Mouse (Mus musculus) adrenal gland, adult 18-20 months (tissue): ENCODE measurements at regions not wholly inside any gene's neighbourhood (a gene's known extent, or its start where the extent isn't known, plus 50 kb on each side); places are given as distances from the start of the nearest gene placed in this dataset.
"Not testable (repeated sequence)": the region's sequence is repeated elsewhere in the genome, so short reads cannot be mapped to it uniquely, and the experiment has no call there.

Source experiments
- DNase-seq, 2 experiments: peaks; one replicate each; pipeline ENCODE4 v3.0.0; 2021 to 2022; ENCODE audit warnings: low spot score in 2 of 2

DNA sequence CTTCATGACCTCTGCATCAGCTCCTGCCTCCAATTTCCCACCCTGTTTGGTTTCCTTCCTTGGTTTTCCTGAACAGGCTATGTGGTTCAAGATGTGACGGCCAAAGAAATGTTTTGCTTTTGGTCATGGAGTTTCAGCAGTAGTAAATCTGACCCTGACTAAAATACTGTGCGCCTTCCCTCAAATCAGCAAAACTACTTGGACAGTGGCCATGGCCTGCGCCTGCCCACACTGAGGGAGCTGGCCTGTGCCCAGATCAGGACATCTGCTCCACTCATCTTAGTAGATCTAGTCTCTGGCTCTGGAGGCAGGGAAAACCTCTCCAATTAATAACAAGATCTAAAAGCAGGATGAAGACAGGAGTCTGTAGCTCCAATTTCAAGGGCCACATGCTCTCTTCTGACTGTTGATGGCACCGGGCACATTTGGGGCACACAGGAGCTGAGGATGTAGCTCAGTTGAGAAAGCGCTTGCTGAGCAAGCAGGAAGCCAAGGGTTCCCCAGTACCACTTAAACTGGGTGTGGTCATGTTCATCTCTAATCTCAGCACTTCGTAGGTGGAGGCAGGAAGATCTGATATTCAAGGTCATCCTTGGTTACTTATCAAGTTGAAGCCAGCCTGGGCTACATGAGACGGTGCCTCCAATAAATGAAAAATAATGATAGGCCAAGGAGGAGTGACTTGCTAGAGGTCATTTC, 96.6 kb upstream of the Mrps10 start:
- peak; percentile 46 to 62 for DNase-seq

DNA sequence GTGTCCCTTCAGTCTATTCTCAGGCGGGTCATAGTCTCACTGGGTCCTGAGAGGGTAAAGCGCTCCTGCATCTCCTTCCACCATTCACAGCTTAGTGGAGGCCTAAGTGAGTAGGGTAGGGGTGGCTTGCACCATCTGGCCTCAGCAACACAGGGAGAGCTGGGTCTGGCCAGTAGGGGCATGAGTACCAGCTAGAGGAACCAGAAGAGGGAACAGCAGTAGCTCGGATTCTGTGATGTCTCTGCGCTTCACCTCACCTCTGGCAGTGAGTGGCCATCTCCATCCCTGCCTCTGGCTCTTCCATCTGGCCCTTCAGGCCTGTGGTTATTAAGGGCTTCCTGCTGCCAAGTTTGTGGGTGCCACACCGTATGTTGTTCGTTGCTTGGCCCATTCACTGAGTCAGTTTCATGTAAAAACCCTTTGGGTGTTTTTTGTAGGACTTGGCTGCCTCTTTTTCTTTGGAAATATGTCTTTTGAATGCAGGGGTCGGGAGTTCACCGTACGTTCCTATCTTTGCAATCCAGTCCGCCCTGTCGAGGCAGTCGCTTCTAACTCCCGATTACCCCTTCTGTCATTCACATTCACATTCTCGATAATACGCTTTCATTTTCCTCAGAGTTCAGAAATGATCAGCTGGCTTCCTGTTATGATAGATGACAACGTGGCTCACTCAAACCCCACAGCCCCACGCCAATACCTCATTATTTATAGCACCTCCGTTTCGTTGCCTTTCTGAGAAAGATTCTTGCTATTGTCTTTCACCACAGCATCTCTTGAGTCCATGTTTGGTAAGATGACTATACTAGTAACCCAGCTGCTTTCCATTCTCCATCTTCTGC, 99.4 kb upstream of the Mrps10 start:
- no peak for DNase-seq

DNA sequence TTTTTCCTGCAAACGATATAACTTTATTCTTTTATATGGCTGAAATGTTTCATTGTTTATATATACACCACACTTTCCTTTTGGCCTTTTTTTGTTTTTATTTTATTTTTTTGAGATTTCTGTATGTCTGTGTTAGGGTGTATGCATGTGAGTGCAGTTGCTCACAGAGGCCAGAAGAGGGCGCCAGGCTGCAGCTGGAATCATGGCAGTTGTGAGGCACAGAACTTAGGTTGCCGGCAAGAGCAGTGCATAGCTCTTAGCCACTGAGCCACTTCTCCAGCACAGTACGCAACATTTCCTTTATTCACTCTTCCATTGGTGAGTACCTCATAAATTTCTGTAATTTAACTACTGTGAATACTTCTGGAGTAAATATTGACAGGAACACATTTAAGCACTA, 100.8 kb upstream of the Mrps10 start:
- no peak for DNase-seq

DNA sequence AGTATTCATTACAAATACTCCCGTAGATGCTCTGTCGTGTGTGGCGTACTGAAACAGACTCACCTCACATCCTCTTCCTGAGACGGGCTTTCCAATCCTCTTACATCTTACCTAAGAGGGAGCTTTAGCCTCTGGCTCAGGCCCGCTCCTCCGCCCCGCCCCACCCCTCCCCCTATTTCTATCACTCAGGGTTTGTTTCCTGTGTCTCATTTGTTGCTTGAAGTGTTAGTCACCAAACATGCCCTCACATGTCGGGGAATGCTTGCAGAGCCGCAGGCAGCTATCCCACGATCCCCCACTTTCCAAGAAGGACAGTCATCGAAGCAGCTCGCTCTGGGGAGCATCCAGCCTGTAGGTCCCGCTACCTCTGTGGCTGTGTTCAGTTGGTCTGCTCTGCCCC, 101.6 kb upstream of the Mrps10 start:
- no peak for DNase-seq

DNA sequence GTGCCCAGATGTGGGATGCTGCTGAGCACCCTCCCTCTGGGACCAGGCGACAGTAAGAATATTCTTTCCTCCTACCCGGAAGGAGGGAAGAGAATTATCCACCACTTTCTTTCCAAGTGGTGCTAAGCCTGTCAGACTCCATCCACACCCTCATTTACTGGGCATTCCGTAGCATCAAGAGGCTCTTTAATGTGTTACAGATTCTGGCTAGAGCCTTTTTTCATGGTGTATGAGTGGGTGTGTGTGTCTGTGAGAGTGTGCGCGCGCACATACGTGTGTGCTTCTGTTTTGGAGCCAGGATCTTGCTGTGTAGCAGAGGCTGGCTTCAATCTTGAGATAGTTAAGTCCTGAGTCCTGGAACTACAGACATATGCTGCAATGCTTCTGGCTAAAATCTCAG, 102.4 kb upstream of the Mrps10 start:
- no peak for DNase-seq

DNA sequence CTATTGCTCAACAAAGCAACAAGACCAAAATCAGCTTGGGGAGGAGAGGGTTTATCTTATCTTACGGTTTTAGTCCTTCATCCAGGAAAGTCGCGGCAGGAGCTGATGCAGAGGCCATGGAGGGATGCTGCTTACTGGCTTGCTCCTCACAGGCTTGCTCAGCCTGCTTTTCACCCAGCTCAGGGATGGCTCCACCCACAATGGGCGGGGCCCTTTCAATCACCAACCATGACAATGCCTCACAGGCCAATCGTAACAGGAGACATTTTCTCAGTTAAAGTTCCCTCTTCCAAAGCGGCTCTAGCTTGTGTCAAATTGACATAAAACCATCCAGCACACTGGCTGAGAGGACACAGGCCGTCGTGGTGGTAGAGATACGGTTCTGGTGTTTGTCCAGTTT, 105.7 kb upstream of the Mrps10 start:
- DNase-seq: no peak

DNA sequence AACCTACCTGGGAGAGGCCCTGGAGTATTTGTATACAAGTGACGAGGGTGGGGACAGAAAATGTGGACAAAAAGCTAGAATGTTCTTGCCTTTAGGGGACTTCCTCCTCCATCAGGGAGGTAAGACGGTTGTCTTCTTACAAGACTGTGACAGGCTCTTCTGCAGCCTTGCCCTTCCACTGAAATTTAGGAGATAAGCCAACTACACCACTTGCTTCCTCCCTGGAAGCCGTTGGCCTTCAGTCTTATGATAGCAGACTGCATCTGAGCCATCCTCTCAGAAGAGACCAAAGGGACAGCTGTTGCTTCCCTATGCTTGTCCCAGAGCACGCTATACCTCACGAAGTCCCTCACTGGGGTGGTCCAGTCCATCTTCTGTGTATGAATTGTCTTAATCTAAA, 106.5 kb upstream of the Mrps10 start:
- DNase-seq: no peak

DNA sequence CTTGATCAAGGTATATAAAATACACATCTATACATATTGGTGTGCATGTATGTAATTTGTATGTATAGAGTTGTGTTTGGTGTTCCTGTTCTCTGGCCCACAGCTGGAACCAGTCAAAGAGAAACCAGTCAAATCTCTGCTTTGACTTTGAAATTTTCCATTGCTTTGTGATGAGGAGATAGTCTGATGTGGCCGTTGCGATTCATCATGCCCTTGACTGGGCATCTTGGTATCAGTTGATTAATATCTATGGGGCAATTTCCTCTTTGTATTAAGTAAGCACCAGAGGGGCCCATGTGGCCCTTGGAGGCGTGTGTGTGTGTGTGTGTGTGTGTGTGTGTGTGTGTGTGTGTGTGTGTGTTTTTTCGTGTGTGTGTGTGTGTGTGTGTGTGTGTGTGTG, 107.7 kb upstream of the Mrps10 start:
- no peak for DNase-seq

DNA sequence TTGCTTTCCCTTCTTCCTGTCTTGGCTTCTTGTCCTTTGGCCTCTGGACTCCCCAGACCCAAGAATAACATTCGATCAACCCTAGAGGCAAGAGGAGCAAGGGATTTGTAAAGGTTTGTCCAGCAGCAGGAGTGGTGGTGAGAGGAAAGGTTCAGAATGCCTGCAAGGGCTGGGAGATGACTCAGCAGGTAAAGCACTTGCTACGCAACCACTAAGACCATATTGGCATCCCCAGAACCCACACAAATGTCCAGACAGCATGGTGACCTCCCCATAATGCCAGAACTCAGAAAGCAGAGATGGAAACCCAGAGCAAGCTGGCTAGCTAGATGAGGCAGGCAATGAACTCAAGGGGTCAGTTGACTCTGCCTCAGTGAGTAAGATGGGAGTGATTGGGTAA, 110.4 kb upstream of the Mrps10 start:
- no peak for DNase-seq

DNA sequence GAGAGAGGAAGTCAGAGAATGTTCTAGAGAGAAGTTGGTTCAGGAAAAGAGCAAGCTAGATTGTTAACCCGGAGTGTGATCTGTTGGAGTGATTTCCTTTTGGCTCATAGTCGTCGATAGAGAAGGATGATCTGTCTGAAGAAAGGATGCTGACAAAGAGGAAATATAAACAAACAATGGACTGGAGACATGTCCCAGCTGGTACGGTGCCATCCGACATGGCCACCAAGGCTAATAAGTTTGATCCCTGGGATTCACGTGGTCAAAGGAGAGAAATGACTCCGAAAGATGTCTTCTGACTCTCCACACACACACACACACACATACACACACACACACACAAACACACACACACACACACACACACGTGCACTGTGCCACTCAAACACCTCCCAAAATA, 113.5 kb upstream of the Mrps10 start:
- DNase-seq: no peak

DNA sequence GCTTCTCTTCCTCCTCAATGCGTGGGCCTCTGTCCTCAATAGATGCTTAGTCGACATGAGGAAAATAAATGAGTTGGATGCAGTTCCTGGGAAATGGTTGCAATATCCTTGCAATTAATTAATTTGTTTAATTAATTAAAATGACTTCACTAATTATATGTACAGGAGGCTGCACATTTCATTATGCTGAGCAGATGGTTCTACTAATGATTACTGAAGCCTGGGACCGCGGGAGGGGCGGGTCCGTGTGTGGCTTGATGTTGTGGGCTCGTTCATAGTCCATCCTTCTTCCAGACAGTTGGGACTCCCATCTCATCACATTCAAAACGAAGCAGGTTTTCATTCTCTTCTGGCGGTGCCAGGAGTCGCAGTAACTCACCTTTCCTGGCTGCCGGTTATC, 114.7 kb upstream of the Mrps10 start:
- DNase-seq: no peak

DNA sequence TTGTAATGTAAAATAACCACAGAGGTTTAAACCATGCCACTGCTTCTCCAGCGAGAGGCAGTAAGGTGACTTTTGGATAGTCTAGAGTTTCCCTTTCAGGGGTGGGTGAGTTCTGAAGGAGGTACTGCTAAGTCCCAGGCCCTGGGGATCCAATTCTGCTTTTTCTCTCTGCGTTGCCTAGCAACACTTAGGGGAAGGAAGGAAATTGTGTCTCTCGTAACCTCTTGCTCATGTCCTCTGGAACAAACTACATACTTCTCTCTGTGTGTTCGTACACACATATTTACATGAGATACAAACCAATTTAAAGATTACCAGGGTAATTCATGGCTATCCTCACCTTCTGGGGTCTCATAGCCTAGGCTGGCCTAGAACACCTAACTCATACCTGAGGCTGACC, 118.7 kb upstream of the Mrps10 start:
- DNase-seq: no peak

DNA sequence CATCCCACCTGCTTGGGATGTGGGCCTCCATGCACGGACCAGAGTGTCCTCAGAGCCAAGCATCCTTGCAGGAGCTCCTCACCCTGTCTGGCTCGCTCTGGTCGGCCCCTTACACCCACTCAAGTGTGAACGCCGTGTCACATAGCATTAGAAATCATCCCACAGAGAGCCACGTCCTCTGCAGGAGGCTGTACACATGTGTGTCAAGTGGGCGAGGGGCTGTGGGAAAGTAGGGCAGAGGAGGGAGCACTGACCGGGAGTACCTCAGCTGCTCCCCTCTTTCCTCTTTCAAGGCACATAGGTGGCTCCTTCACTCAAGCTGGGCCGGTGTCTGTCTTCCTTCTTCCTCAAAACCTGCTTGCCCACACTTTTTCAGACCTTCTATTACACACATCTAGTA, 119.5 kb upstream of the Mrps10 start:
- DNase-seq: no peak

DNA sequence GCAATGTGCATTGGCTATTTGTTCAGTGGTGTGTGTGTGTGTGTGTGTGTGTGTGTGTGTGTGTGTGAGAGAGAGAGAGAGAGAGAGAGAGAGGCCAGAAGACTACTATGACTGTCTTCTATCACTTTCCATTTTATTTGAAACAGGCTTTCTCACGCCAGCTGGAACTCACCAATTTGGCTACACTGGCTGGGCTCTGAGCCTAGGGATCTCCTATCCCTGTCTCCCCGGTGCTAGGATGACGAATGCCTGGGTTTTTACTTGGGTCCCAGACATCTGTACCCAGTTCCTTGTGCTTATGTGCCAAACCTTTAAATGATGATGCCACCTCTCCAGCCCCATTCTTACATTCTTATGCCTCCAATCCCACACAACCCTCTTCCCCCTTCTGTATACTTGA, 120.6 kb upstream of the Mrps10 start:
- no peak for DNase-seq

DNA sequence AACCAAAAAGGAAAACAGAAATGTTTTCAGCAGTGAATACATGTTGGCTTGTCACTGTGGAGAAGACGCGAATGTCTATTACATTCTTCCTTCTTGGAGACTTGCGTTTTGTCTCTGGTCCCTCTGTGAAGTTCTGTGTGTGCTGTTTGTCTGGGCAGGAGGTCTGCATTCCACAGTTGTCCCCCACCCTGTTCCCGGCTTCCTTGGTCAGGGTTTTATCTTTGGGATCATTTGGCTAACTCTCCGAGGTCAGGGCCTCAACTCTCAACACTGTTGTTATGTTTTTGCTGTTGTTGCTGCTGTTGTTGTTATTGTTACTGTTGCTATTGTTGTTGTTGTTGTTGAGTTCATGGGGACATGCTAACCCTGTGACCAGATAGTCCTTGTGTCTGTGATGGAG, 121.2 kb upstream of the Mrps10 start:
- DNase-seq: no peak

DNA sequence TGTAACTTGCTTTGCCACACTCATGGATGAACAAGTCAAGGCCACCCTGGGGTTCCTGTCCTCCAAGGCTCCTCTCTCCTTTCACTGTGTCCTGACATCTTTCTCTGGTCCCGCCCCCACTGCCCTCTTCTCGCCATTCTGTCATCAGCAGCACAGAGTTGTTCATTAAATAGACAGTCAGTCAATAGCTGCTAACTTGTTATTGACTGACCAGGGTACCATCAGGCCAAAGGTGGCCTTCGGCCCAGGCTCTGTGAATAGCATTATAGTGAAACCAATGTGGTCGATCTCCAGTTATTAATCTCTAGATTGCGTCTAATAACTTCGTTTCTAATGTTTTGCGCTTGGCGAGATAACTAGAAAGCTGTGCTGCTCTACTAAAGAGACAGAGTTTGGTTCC, 122.1 kb upstream of the Mrps10 start:
- no peak for DNase-seq

DNA sequence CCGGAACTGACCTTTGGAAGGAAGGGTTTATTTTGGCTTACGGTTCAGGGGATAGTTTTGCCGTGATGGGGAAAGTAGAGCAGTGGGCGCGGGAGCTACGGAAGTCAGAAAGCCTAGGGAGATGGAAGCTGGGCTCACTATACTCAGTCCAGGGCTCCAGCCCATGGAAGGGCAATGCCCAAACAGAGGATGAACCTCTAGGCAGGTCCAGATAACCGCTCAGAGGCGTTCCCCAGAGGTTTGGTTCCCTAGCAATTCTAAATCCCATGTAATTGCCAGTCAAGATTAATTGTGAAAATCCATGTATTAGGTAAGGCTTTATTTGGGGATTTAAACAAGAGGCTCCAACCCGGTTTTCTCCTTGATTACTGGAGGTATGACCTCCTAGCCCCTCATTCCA, 123.1 kb upstream of the Mrps10 start:
- no peak for DNase-seq

DNA sequence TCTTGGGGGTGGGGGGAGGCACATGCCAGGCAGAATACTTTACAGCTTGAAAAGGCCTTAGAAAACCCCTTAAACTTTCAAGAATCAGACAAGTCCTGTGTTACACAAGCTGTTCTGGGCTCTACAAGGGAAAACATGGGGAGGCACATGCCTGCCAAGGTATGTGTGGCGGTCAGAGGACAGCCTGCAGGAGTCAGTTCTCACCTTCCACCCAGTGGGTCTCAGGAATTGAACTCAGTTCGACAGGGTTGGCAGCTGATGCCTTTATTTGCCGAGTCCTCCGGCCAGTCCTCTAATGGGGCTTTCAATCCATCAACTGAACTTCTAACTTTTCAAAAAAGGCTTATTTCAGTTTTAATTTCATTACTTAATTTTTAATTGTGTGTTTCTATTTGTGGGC, 129.6 kb upstream of the Mrps10 start:
- DNase-seq: no peak

DNA sequence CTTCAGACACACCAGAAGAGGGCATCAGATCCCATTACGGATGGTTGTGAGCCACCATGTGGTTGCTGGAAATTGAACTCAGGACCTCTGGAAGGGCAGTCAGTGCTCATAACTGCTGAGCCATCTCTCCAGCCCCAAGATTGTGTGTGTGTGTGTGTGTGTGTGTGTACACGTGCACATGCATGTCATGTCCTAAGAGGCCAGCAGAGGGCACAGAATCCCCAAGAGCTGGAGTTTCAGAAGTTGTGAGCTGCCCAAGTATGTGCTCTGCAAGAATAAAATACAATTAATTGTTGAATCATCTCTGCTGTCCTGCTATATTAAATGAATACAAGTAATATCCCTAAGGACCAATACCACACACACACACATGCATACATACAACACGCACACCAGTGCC, 130.8 kb upstream of the Mrps10 start:
- not testable (repeated sequence) for DNase-seq

DNA sequence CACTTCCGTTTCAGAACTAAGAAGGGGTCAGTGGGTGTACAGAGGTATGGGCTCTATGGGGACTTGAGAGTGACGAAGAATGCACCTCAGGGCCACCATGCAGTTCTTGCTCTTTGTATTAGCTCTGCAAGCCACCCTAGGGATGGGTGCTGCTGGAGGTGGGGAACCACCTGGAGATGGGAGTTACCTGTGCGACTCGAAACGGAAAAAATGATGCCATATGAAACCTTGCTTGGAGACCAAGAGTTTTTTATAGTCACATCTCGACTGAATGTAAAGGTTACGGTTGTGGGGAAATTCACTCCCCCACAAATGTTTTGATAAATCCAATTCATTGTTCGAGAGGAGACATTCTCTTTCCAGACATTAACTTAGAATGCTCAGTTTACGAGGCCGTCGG, 134.3 kb upstream of the Mrps10 start:
- no peak for DNase-seq

DNA sequence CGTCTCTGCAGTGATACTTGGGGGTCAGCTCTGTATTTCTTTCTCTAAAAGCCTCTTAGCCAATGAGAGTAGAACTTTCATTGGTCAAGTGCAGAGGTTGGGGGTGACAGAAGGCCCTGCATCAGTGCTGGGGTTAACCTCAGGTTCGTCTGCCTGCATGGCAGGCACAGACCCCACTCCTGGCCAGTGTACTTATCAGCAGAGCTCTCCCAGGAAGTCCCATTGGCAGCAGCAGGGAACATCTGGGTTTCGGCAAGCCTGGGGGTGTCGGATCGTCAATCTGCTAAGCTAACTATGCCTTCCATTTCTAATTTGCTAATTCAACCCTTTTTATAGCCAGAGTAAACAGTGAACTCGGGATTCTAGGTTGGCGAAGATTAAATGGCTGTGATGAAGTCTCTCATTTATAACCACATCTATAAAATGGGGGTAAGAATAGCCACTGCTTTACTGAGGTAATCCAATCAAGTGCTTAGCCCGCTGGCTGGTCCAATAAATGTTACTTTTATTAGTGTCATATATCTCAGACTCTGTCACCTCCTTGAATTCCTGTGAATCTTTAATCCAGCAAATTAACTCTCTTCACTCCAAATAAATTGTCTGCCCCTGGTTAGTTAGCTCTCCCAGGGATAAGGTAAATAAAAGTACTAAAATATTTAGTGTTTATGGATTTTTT, 135.5 kb upstream of the Mrps10 start:
- DNase-seq: no peak

DNA sequence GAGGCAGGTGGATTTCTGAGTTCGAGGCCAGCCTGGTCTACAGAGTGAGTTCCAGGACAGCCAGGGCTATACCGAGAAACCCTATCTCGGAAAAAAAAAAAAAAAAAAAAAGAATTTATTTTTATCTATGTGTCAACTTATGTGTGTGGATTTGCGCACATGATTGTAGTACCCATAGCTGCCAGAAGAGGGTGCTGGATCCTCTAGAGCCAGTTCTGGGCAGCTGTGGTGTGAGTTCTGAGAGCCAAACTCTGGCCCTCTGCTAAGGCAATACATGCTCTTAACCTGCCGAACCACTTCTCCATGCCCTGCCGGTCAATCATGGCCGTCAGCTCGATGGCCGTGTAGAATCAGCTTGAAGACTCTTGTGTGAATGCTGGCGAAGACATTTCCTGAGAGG, 138.0 kb upstream of the Mrps10 start:
- no peak for DNase-seq
